Mouse (Mus musculus) ZHBTc4 (cell line): ENCODE measurements around the gene Usp49.

ENCODE experiments used
- DNase-seq: peaks from one replicate; pipeline ENCODE4 v3.0.0-alpha.2; 2011; ENCODE audit warnings: low read depth, low spot score

The Usp49 gene

GRCm38 (mm10) chr17:47693671-47694441 is 63.4 kb downstream of the Usp49 start:
- no peak for DNase-seq

DNA sequence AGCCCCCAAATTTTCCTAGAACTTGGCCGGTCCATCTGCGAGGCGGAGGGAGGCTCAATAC is 63.8 kb downstream of the Usp49 start, which contains the start of gene Gm21981:
Gm21981 (minus strand) TSS at position 14 of the 61 bp plus-strand sequence.
- DNase-seq: no peak

DNA sequence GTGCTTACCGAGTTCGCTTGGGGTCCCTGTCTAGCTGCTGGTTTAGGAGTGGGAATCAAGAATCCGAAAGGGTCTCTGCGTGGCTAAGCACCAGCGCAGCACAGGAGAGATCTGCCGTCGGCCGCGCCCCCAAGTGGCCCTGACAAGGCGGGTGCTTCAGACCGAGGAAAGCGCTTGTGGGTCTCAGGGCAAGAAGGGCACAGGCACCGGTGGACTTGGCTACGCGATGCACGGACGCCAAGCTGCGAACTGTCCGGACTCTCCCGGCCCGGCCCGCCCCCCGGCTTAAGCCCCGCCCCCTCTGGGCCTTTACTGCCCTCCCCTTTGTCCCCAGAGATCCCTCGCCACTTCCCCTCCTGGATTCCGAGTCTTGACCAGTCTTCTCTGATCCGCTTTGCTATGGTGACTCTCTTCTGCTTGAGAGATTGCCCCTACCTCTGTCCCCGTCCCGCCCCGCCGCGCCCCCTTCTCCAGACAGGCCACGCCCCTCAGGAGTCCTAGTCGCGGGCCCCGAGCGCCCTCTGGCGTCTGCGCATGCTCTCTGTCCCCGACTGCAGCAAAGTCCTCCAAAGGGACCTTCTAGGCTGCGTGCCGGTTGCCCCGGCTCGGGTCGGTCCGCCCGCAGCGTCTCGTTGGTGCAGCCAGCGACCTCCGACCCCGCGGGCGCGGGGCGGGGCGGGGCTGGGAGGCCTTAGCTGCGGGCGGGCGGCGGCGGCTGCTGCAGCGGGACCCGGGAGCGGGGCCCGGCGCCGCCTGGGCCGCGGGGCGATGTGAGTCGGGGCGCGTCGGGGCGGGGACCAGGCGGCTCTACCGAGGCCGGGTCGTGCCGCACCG is 64.2 kb downstream of the Usp49 start, which contains the start of gene Prickle4:
Prickle4 (minus strand) TSS at position 234 of the 834 bp plus-strand sequence.
- peak; percentile 98 for DNase-seq

DNA sequence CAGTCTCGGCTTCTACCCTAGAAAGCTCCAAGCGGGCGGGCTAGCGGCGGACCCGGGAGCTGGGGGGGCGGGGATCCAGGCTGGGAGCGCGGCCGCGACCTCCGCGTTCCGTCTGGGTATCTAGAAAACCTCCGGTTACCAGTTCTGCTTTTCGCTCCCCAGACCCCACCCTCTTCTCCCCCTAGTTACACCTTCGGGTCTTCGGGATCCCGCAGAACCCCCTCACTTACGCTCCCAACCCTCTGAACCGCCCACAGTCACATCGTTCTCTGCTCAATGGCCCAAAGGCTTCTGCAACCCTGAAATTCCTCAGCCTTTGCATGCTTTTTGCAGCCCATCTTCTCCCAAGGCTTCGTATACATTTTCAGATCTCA is 64.8 kb downstream of the Usp49 start:
- no peak for DNase-seq

GRCm38 (mm10) chr17:47698156-47698555 is 67.7 kb downstream of the Usp49 start:
- DNase-seq: no peak

GRCm38 (mm10) chr17:47699055-47699454 is 68.6 kb downstream of the Usp49 start:
- DNase-seq: no peak

- no peak for DNase-seq
Measured at GRCm38 (mm10) chr17:47701793-47702192, 71.3 kb downstream of the Usp49 start.

- DNase-seq: peak; percentile 61
Measured at GRCm38 (mm10) chr17:47702548-47703345, 72.3 kb downstream of the Usp49 start.

DNA sequence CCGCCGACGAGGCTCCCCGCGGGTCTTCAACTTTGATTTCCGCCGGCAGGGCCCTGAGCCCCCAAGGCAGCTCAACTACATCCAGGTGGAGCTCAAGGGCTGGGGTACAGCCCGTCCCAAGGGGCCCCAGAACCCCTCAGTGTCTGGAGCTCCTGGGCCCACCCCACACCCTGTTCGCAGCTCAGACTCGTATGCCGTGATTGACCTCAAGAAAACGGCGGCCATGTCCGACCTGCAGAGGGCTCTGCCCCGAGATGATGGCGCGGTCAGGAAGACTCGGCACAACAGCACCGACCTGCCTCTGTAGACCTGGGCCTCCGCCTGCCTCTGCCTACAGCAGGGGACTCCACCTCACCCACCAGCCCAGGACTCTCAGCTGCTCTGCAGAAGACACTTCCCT is 73.1 kb downstream of the Usp49 start:
- DNase-seq: peak; percentile 46

GRCm38 (mm10) chr17:47704692-47705091 is 74.2 kb downstream of the Usp49 start:
- DNase-seq: no peak

DNA sequence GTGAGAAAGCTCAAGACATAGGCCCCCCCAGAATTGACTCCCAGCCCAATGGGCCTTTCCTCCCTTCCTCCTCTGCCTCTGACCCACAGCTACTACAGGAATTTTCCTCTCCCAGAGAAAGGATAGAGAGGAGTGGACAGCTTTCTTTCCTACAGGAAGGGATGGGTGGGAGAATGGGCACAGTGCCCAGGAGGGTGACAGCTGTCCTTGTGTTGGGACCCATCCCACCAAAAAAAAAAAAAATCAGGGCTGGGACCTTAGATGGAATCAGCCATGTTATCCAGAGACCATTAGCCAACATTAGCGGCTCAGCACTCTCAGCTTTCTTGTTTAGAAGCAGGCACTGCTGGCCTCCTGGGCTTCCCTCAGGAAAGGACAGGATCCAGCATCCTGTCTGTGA is 75.7 kb downstream of the Usp49 start:
- DNase-seq: no peak

- DNase-seq: no peak
Measured at GRCm38 (mm10) chr17:47707961-47708360, 77.5 kb downstream of the Usp49 start.

DNA sequence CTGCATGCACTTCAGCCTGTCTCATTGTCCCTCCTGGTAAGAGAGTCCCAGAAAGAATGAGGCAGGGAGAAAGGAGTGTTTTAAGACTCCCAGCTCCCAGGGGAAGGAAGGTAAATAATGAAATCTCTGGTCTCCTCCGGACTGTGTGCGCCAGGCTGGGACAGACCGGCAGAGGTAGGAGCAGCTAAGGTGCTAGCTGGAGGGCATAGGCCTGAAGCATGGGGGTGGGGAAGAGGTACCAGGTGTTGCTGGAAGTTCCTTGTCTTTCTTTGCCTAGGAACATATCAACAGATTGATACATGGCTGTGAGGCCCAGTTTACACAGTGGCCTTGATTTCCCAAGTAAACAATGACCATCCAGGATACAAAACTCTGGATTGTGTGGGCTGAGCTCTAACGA is 78.5 kb downstream of the Usp49 start:
- no peak for DNase-seq

GRCm38 (mm10) chr17:47710036-47710435 is 79.5 kb downstream of the Usp49 start:
- peak; percentile 53 for DNase-seq

- DNase-seq: no peak
Measured at GRCm38 (mm10) chr17:47711883-47712282, 81.4 kb downstream of the Usp49 start.

DNA sequence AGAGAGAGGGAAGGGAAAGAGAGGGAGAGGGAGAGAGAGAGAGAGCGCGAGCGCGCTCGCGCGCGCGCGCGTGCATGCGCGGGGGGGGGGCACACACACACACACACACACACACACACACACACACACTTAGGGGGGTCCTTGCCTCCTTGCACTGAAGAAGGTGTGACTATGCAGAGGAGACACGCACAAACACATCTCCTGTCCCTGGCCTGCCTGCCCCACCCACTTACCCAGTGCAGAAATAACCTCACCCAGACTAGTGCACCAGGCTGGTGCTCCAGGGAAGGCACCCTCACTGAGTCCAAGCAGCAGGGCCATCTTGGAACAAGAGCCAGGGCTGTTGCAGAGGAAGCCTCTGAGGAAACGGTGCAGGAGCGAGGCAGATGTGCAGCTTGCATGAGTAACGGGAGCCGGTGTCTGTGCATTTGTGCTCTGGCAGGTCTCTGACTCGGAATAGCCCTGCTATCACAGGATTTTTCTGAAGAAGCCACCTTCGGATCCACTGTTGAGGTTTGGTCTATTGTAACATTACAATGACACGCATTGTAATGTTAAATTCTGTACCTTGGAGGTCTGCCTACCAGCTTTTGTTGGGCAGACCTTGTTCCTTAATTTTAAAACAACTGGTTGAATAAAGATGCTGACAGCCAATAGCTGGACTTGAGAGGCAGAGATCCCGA is 82.5 kb downstream of the Usp49 start:
- peak; percentile 92 for DNase-seq

GRCm38 (mm10) chr17:47715037-47715436 is 84.5 kb downstream of the Usp49 start:
- DNase-seq: no peak

DNA sequence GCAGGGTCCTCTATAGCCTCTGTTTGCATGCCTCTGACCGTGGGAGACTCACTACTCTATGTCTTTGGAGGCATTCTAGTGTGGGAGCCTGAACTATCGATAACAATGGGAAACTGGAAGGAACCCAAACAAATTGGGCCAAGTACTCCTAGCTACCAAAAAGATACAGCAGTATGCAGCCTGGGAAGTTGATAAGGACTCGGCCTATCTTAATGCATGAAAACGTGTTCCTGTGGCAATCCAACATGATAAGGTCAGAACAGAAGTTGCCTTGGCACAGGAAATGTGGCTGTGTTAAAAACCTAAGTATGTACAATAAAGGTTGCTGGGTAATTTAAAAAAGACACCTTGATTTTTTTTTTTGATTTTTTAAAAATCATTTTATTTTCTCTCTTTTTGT is 90.7 kb downstream of the Usp49 start:
- DNase-seq: no peak

DNA sequence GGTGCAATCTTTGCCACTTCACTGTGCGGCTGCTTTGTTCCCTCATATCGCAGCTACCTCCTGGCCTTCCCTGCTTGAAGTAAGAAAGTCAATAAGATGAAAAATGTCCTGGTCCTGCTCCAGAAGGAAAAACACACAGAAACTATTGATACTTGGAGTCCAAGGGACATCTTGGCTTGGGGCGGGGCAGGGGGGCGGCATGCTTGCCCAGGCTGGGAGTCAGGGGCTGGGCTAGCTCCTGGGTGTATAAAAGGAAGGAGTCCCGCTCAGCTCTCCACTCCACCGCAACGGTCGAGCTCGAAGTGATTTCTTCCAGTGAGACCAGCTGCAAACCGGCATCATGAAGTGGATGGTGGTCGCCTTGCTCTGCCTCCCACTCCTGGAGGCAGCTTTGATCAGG is 96.1 kb downstream of the Usp49 start, which contains the start of gene Pgc:
Pgc (plus strand) TSS at position 277 of the 400 bp plus-strand sequence.
- no peak for DNase-seq

DNA sequence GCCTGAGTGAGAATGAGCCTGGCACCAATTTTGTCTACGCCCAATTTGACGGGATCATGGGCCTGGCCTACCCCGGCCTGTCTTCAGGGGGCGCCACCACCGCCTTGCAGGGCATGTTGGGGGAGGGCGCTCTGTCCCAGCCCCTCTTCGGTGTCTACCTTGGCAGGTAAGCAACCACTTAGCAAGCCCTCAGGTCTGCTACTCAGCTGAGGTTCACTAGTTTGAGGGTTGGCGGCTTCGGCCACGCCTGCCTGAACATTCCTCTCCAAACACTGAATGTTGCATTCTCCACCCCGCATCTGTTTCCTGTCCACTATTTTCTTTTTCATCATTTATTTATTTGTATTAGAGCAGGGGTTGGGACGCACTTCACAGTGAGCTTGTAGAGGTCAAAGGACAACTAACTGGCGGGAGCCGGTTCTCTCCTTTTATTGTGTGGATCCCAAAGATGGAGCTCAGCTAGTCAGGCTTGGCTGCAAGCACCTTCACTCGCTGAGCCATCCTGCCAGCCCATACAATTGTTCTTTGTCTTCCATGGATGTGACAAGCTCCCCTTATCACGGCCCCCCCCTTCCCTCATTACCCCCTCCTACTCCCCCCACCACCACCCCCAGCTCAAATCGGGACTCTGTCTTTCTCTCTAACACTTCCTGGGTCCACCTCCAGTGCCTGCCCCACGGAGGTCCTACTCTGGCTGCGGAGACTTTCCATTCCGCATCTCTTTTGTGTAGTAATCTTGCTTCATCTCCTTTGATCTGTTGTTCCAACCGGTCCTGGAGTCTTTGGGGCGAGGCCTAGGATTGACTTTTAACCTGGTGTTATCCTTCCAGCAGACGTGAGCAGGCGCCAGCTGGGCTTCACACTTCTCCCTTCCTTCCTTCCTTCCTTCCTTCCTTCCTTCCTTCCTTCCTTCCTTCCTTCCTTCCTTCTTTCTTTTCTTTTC is 100.4 kb downstream of the Usp49 start:
- peak; percentile 80 for DNase-seq
